Mouse (Mus musculus) lung, embryonic 14.5 days (tissue): ENCODE results near the gene Triobp. TPM values are rescaled to one million over a fixed set of nuclear protein-coding genes. Genes with fewer than 3 reads are reported as not detected.

Source experiments
- ATAC-seq: fragments of 200-750 bp; cut with Nextera tagmentation; 2 replicates; pipeline ENCODE4 v1.8.0; 2017; ENCODE audit warnings: mild to moderate bottlenecking, moderate TSS enrichment, moderate library complexity; ENCODE audit not compliant: insufficient read depth
- DNase-seq: peaks from one replicate; pipeline ENCODE4 v3.0.0-alpha.2; 2015
- H3K27ac ChIP-seq: fragments of 300-500 bp; sonication (generic); 2 replicates; pipeline ENCODE4 v1.5.1; 2014; ENCODE audit warnings: low read depth, mild to moderate bottlenecking, moderate library complexity
- H3K27me3 ChIP-seq: fragments of 300-500 bp; sonication (generic); 2 replicates; pipeline ENCODE4 v1.6.1; 2014; ENCODE audit warnings: low read length, control low read depth; ENCODE audit not compliant: insufficient read depth
- H3K36me3 ChIP-seq: fragments of 300-500 bp; sonication (generic); 2 replicates; pipeline ENCODE4 v1.6.1; 2014; ENCODE audit warnings: control low read depth; ENCODE audit not compliant: insufficient read depth
- H3K4me1 ChIP-seq: fragments of 300-500 bp; sonication (generic); 2 replicates; pipeline ENCODE4 v1.6.1; 2014; ENCODE audit warnings: antibody characterized with exemption, control low read depth; ENCODE audit not compliant: insufficient read depth
- H3K4me2 ChIP-seq: fragments of 300-500 bp; sonication (generic); 2 replicates; pipeline ENCODE4 v1.6.1; 2014; ENCODE audit warnings: mild to moderate bottlenecking
- H3K4me3 ChIP-seq: fragments of 300-500 bp; sonication (generic); 2 replicates; pipeline ENCODE4 v1.5.1; 2014; ENCODE audit warnings: low read depth, low read length
- H3K9ac ChIP-seq: fragments of 300-500 bp; sonication (generic); 2 replicates; pipeline ENCODE4 v1.6.1; 2014
- H3K9me3 ChIP-seq: fragments of 300-500 bp; sonication (generic); 2 replicates; pipeline ENCODE4 v1.6.1; 2016; ENCODE audit warnings: low read depth, low read length, control low read depth
- CTCF ChIP-seq: IDR thresholded peaks from 2 replicates; pipeline ENCODE4 v1.5.1; 2016; ENCODE audit warnings: antibody characterized with exemption, low read depth
- WGBS: fragments of 180-500 bp; shearing (Covaris S2); extraction: QIAGEN DNeasy Blood & Tissue Kit; methylation state at CpG from one replicate; pipeline ENCODE4 v1.1.7; 2014; 5-methylcytosine and 5-hydroxymethylcytosine counted together
- polyA plus RNA-seq: library from polyadenylated mRNA; unstranded; fragments of >200 nt; fragmentation: Nextera tagmentation; extraction: Ambion mirVana; gene quantifications from 2 replicates; pipeline ENCODE4 v1.2.1, GENCODE M21; 2014

The Triobp gene
- polyA plus RNA-seq, 1 experiment from 2014 or later: 49.2 TPM

DNA sequence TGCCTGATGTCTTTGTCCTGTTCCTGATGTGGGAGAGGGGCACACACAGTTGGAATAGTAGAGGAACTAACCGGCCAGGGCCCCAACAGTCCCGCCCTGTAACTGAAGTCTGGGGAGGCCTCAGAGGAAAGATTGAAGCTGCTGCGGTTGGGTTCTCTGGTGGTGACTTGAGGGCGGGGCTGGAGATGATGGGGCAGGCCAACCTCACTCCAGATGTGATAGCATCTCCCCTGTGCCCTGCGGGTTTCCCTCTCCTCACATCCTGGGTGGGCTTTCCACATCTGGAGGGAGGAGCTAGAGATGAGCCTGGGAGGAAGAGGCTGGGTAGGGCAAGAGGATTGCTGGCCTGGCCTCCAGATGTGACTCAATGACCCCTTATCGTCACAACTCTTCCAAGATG, 23.9 kb upstream of the Triobp start:
- no peaks in the 10 kb centered on the region for H3K9me3 ChIP-seq
- H3K4me1 ChIP-seq: peaks cover 18% of the 10 kb centered on the region
- ATAC-seq (no peak), DNase-seq (no peak)
- 0 out of 2 replicates have a peak overlapping the region, but pooled peaks have one; percentile 16 for H3K9ac ChIP-seq
- H3K27ac ChIP-seq: peak overlapping the region; percentile 18; the same call in 1 of the 2 replicates
- H3K4me3 ChIP-seq: no peak overlapping the region
- no peak for TF ChIP-seq CTCF
- no peaks in the 10 kb centered on the region for H3K27me3 ChIP-seq
- H3K4me2 ChIP-seq: no peak overlapping the region
- WGBS: 55% methylated on average over 6 of the region's 6 CpGs
- peaks cover 9% of the 10 kb centered on the region for H3K36me3 ChIP-seq

DNA sequence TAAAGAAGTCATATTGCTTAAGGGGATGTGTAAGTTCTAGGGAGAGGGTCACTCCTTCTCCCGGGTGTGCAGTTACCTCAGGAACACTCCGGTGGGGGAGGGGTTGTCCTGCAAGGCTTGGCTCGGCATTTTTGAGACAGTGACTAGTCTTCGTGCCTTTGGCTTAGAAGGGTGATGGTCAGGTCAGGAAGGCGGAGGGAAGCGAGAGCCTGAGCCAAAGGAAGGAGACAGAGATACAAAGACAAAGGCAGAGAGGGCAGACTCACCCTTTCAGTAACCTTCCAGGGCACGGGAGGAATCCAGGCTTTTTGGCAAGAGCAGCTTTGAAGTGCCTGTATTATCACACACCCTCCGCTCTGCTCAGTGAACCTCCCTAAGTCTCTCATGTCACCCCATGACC, 22.4 kb upstream of the Triobp start:
- peak overlapping the region; percentile 70 for H3K4me2 ChIP-seq
- 18% methylated on average over 8 of the region's 8 CpGs for WGBS
- H3K36me3 ChIP-seq: peaks cover 11% of the 10 kb centered on the region
- no peak for DNase-seq
- H3K4me1 ChIP-seq: peaks cover 18% of the 10 kb centered on the region
- no peaks in the 10 kb centered on the region for H3K27me3 ChIP-seq
- peak overlapping the region; percentile 97 for H3K27ac ChIP-seq
- ATAC-seq: no peak
- H3K4me3 ChIP-seq: no peak overlapping the region
- 0 out of 2 replicates have a peak overlapping the region, but pooled peaks have one; percentile 40 for H3K9ac ChIP-seq
- no peaks in the 10 kb centered on the region for H3K9me3 ChIP-seq
- no peak for TF ChIP-seq CTCF

DNA sequence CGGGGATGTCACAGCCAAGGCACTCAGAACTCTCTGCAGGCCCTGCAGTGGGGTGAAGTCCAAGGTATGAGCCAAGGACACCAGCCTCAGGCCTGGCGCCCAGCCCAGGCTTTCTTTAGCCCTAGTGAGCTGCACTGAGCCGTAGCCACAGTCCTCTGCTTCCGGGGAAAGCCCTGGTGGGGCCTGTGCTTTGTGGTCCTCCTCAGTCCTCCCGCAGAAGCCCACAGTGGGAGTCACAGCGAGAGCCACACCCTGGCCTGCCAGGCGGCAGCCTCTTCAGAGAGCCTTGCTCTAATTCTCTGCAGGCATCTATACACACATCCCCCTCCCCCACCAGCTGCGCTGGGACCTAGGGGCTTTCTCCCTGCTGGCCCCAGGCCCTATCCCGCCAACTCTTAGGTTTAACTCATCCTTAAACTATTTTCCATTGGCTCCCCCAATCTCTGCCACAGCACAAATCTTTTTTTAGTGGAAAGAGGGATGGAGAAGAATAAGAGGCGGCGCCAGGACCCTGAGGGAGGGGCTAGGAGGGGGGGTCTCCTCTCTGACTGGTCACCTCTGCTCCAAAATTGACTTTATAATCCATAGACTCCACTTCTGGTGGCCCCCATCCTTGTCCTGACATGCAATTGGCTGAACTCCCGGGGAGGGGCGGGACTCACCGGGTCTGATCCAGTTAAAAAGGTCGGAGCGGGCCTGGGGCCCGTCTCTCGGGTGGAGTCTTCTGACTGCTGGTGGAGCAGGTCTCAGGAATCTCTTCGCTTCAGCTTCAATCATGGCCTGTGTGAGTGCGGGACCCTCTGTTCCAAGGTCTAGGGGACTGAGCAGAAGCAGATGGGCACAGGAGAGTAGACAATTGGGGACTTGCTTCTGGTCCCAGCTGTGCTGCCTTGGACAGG, 21.3 kb upstream of the Triobp start, which contains the start of gene Lgals1:
TSS of gene Lgals1 (plus strand) at position 705 of the 899 bp plus-strand sequence.
- Histone ChIP-seq H3K9ac (peak within 1 kb of the TSS; percentile 50), H3K9me3 (no peaks in the 10 kb centered on the region), H3K4me1 (peaks cover 18% of the 10 kb centered on the region), H3K36me3 (peaks cover 15% of the 10 kb centered on the region), H3K4me2 (peak within 1 kb of the TSS; percentile 70), H3K4me3 (peak within 1 kb of the TSS; percentile 47), H3K27ac (peak within 1 kb of the TSS; percentile 97), H3K27me3 (no peaks in the 10 kb centered on the region)
- TF ChIP-seq CTCF: no peak
- ATAC-seq (peak; percentile 83), DNase-seq (peak; percentile 96)
- 7% methylated on average over 20 of the region's 20 CpGs for WGBS

DNA sequence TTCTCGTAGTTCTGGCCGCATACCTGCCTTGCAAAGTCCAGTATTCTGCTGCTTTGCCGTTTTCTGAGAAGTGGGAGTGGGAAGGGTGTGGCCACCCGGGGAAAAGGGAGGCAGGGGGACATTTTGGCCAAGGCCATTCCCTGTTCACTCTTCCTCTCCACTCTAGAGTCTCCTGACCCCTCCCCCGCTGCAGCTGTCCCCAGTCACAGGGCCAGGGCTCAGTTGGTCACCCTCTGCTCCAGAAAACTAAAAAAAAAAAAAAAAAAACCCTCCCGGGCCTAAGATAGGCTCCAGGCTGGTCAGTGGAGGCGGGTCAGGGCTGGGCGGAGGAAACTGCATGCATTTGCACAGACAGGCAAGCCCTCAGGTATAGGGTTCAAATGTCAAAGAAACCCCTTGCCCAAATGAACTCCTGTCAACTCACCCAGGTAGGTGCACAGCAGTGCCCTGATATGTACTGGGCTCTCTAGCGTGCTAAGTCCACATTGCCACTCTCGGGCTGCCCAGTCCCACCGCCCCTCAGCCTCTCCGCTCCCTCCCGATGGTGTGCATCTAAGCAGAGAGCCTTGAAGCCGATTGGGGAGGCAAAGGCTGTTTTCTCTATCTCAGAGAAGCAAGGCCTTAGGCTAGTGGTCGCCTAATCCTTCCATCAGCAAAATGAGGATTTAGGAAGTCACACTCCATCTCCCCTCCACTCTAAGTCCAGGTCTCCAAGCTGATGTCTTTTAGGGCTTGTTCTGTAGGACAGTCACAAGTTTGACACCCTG, 20.3 kb upstream of the Triobp start:
- no peak for TF ChIP-seq CTCF
- peak; percentile 34 for DNase-seq
- no peak for ATAC-seq

DNA sequence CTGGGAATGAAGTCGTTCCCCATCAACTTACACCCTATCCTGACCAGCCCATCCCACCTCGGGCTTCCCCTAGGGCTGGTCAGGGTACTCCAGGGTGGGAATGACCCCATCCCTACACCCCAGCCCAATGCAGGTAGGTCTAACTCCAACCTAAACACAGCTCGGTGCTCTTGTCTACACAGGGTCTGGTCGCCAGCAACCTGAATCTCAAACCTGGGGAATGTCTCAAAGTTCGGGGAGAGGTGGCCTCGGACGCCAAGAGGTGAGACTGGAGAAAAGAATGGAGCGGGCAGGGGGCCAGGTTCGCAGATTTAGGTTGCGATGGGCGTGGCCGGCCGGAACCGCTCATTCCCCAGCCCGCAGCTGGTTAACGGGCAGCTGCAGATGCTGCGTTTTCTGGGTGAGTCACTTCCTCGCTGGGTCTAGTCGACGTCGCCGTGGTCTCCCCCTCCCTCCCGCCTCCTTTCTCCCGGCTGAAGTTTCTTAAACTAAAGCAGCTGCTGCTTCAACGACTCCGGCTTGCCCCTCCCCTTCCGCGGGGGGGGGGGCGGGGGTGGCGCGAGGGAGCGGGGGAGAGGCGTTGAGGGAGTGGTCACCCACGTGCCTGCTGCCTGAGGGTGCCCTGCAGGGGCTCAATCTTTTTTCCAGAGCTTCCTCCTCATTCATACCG, 19.6 kb upstream of the Triobp start:
- H3K4me3 ChIP-seq: peak overlapping the region; percentile 47
- H3K36me3 ChIP-seq: peaks cover 15% of the 10 kb centered on the region
- peak overlapping the region; percentile 70 for H3K4me2 ChIP-seq
- 0% methylated on average over 33 of the region's 35 CpGs for WGBS
- peak overlapping the region; percentile 97 for H3K27ac ChIP-seq
- ATAC-seq (peak; percentile 63), DNase-seq (peak; percentile 90)
- TF ChIP-seq CTCF: no peak
- no peaks in the 10 kb centered on the region for H3K9me3 ChIP-seq
- H3K27me3 ChIP-seq: no peaks in the 10 kb centered on the region
- H3K4me1 ChIP-seq: peaks cover 18% of the 10 kb centered on the region
- peak overlapping the region; percentile 50 for H3K9ac ChIP-seq

More for the DNA sequence above, 20.3 kb upstream of the Triobp start:
- Histone ChIP-seq H3K4me3 (peak overlapping the region; percentile 47), H3K4me2 (peak overlapping the region; percentile 70), H3K27ac (peak overlapping the region; percentile 97), H3K4me1 (peaks cover 18% of the 10 kb centered on the region), H3K36me3 (peaks cover 15% of the 10 kb centered on the region), H3K9me3 (no peaks in the 10 kb centered on the region), H3K27me3 (no peaks in the 10 kb centered on the region), H3K9ac (peak overlapping the region; percentile 50)
- 14% methylated on average over 15 of the region's 15 CpGs for WGBS

DNA sequence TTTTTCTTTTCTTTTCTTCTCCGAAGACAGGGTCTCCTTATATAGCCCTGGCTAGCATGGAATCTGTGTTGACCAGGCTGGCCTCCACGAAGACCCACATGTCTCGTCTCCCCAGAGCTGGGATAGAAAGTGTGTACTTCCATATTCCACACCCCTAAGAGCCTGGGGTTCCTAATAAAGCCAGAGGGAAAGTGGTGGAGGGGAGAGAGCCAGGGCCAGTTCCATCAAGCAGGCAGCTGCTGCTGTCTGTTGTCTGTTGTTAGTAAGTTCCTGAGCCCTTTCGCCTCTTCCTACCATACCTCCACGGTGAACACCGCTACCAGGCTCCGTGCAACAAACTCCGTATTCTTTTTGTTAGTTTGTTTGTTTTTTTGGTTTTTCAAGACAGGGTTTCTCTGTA, 19.0 kb upstream of the Triobp start:
- Histone ChIP-seq H3K4me1 (peaks cover 18% of the 10 kb centered on the region), H3K4me3 (peak overlapping the region; percentile 47), H3K9me3 (no peaks in the 10 kb centered on the region), H3K36me3 (peaks cover 15% of the 10 kb centered on the region), H3K9ac (peak overlapping the region; percentile 50), H3K27ac (peak overlapping the region; percentile 65), H3K27me3 (no peaks in the 10 kb centered on the region), H3K4me2 (peak overlapping the region; percentile 70)
- DNase-seq: no peak
- ATAC-seq: peak; percentile 0; the same call in 1 of the 2 replicates
- 45% methylated on average over 8 of the region's 8 CpGs for WGBS
- no peak for TF ChIP-seq CTCF
